Mouse (Mus musculus) lung, adult 2 months (tissue): ENCODE results near the gene Glyatl3.

Experiments
- CTCF ChIP-seq: fragments of 200-500 bp; IDR thresholded peaks from 2 replicates; pipeline ENCODE4 v1.5.1; 2011; ENCODE audit warnings: mild to moderate bottlenecking, low read length, control low read depth; ENCODE audit not compliant: insufficient read depth
- POLR2A ChIP-seq: fragments of 200-500 bp; IDR thresholded peaks from 2 replicates; pipeline ENCODE4 v1.6.1; 2011; ENCODE audit warnings: low read depth, mild to moderate bottlenecking, control low read depth, low read length, borderline replicate concordance; ENCODE audit errors: extremely low read depth

- TF ChIP-seq POLR2A (no peak), CTCF (no peak)
Observed at GRCm38 (mm10) chr17:40868952-40869747, 45.0 kb downstream of the Glyatl3 start.
